In the genomic region with DNA sequence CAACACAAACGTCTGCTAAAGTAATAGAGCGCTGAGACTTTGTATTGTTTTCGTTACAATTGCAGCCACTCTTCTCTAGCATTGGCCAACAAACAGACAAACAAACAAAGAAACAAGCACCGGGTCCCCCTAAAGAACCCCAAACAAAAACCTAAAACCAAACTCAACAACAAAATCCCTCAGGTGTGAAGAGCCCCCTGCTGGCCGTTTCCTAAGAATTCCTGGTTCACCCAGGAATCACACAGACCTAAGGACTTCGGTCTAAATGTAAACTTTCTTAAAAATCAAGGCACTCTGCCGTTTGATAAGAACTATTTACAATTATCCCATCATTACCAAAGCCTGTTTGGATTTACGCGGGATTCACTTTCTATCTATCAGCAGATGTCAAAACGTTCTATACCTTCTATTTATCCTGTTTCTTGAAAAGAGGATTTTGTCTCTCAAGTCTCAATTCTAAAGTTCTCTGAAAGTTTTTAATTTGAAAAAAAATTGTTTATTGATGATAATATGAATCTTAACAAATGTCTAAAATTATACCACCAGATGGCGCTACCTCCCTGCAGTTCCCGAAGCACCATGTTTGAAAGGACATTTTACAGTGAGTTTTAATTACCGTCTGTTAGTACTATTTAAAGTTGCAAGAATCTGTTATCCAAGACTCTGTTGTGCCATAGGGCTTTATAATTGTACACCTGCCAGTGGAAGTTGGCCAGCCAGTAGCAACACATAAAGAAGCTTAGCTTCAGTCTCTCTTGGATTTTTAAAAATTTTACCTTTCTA, we compare ENCODE assay signal across 9 mouse cellular contexts. TPM values are rescaled to one million over a fixed set of nuclear protein-coding genes. Genes with fewer than 3 reads are reported as not detected.
A peak's percentile ranks its signal among the peaks of the same experiment; 100 is the strongest.
DNase-seq lines count a peak whose midpoint lies in the region; ATAC-seq and TF ChIP-seq lines count a peak whose summit lies in the region.
"Had no signal": no experiment of that assay in that cellular context is flagged by ENCODE, and none has a peak within 500 bp of the region (broad histone marks: within the 10 kb centered on the region; RNA-seq: fewer than 3 reads in every experiment).

No protein-coding gene starts in this region.

- no peaks in the 10 kb centered on the region for H3K9me3 ChIP-seq in hindbrain, embryonic 16.5 days (ENCODE audit: control insufficient read depth, low read length)
- H3K9me3 ChIP-seq in limb, embryonic 10.5 days (replicated peaks): no peaks in the 10 kb centered on the region
- H3K9me3 ChIP-seq: limb, embryonic 15.5 days had no signal

- peak; percentile 3 for DNase-seq in cerebellum, adult 11 months
- peak; percentile 18 for DNase-seq in thymus, postnatal 0 days (ENCODE audit: low spot score)
- DNase-seq in thymus, adult 2 months: no peak
- DNase-seq in embryo, embryonic 11 days: peak; percentile 43
- DNase-seq in limb, embryonic 10.5 days (ENCODE audit: low spot score): peak; percentile 34
- peak; percentile 66 for DNase-seq in testis, postnatal 10 days (ENCODE audit: low spot score)

- no peak overlapping the region for H3K27ac ChIP-seq in thymus, adult 2 months (ENCODE audit: control insufficient read depth, insufficient read depth, low read length)
- no peak overlapping the region for H3K27ac ChIP-seq in hindbrain, embryonic 16.5 days (ENCODE audit: low read depth, low read length)
- no peak overlapping the region for H3K27ac ChIP-seq in limb, embryonic 10.5 days
- H3K27ac ChIP-seq: limb, embryonic 15.5 days had no signal

- H3K4me1 ChIP-seq in thymus, adult 2 months (replicated peaks; ENCODE audit: control insufficient read depth, insufficient read depth, low read length): no peaks in the 10 kb centered on the region
- H3K4me1 ChIP-seq in hindbrain, embryonic 16.5 days (ENCODE audit: control insufficient read depth, insufficient read depth, low read depth, low read length): no peaks in the 10 kb centered on the region
- no peaks in the 10 kb centered on the region for H3K4me1 ChIP-seq in limb, embryonic 10.5 days
- H3K4me1 ChIP-seq: limb, embryonic 15.5 days had no signal

- WGBS in thymus, adult 2 months: 35% methylated on average over 13 of the region's 13 CpGs
- 33% methylated on average over 13 of the region's 13 CpGs for WGBS in hindbrain, embryonic 16.5 days
- WGBS in limb, embryonic 10.5 days: 39% methylated on average over 13 of the region's 13 CpGs

- H3K4me3 ChIP-seq in thymus, adult 2 months (ENCODE audit: control insufficient read depth, insufficient read depth, low read length): no peak overlapping the region
- H3K4me3 ChIP-seq in hindbrain, embryonic 16.5 days (ENCODE audit: low read length): no peak overlapping the region
- H3K4me3 ChIP-seq in limb, embryonic 10.5 days: no peak overlapping the region
- H3K4me3 ChIP-seq: limb, embryonic 15.5 days had no signal

- H3K36me3 ChIP-seq in thymus, adult 2 months (ENCODE audit: control insufficient read depth, insufficient read depth, low read length): no peaks in the 10 kb centered on the region
- no peaks in the 10 kb centered on the region for H3K36me3 ChIP-seq in hindbrain, embryonic 16.5 days (ENCODE audit: control insufficient read depth, insufficient read depth, low read length)
- H3K36me3 ChIP-seq in limb, embryonic 10.5 days: no peaks in the 10 kb centered on the region
- H3K36me3 ChIP-seq: limb, embryonic 15.5 days had no signal

- ATAC-seq in cerebellum, adult (ENCODE audit: insufficient number of reproducible peaks, low FRiP score, low TSS enrichment): no peak
- ATAC-seq in hindbrain, embryonic 16.5 days: peak; percentile 54; the same call in 1 of the 2 replicates

- H3K9ac ChIP-seq in hindbrain, embryonic 16.5 days (ENCODE audit: low read depth, low read length): no peak overlapping the region
- H3K9ac ChIP-seq: limb, embryonic 15.5 days had no signal

- TF ChIP-seq POLR2A in thymus, adult 2 months (IDR thresholded peaks at IDR 0.05; ENCODE audit: control insufficient read depth, extremely low read depth, insufficient read depth, low read length, poor library complexity): no peak

- H3K27me3 ChIP-seq in thymus, adult 2 months (ENCODE audit: control insufficient read depth, insufficient read depth, low read length): no peaks in the 10 kb centered on the region
- H3K27me3 ChIP-seq in hindbrain, embryonic 16.5 days (replicated peaks; ENCODE audit: control insufficient read depth, insufficient read depth, low read length): 0 out of 2 replicates have a peak, but pooled peaks cover 2% of the 10 kb centered on the region
- H3K27me3 ChIP-seq in limb, embryonic 10.5 days (ENCODE audit: low read depth, poor library complexity, severe bottlenecking): no peaks in the 10 kb centered on the region
- H3K27me3 ChIP-seq: limb, embryonic 15.5 days had no signal

- TF ChIP-seq CTCF in thymus, adult 2 months (IDR thresholded peaks at IDR 0.05; ENCODE audit: borderline replicate concordance, control insufficient read depth, extremely low read depth, insufficient read depth, low read length, poor library complexity): no peak

- no peak overlapping the region for H3K4me2 ChIP-seq in hindbrain, embryonic 16.5 days (ENCODE audit: low read length)
- H3K4me2 ChIP-seq: limb, embryonic 15.5 days had no signal

RNA-seq across cellular contexts. Expression of a gene that starts 11.5 kb away (rescaled TPM):
- not detected in 2 replicates for polyA plus RNA-seq in thymus, postnatal 0 days (2015; fragmentation: Nextera tagmentation; extraction: Ambion mirVana)
- polyA plus RNA-seq in thymus, adult 2 months (2012; rRNA removed): not detected in 2 replicates
- polyA plus RNA-seq in hindbrain, embryonic 16.5 days (2015; fragmentation: Nextera tagmentation; extraction: Ambion mirVana): not detected in 2 replicates
- not detected in 2 replicates for polyA plus RNA-seq in limb, embryonic 10.5 days (2016; fragmentation: Nextera tagmentation; extraction: Ambion mirVana)
- polyA plus RNA-seq: limb, embryonic 15.5 days had no signal

RNA-seq across cellular contexts. Expression of a gene that starts 26.6 kb away (rescaled TPM):
- polyA plus RNA-seq in thymus, postnatal 0 days (2015; fragmentation: Nextera tagmentation; extraction: Ambion mirVana): not detected in 2 replicates
- polyA plus RNA-seq in thymus, adult 2 months (2012; rRNA removed): not detected in 2 replicates
- not detected in 2 replicates for polyA plus RNA-seq in hindbrain, embryonic 16.5 days (2015; fragmentation: Nextera tagmentation; extraction: Ambion mirVana)
- not detected in 2 replicates for polyA plus RNA-seq in limb, embryonic 10.5 days (2016; fragmentation: Nextera tagmentation; extraction: Ambion mirVana)

RNA-seq across cellular contexts. Expression of a gene that starts 56.7 kb away (rescaled TPM):
- 41.3 and 50.7 TPM in 2 replicates for polyA plus RNA-seq in thymus, postnatal 0 days (2015; fragmentation: Nextera tagmentation; extraction: Ambion mirVana)
- 46.3 and 87.3 TPM in 2 replicates for polyA plus RNA-seq in thymus, adult 2 months (2012; rRNA removed)
- polyA plus RNA-seq in hindbrain, embryonic 16.5 days (2015; fragmentation: Nextera tagmentation; extraction: Ambion mirVana): 52.2 and 61.3 TPM in 2 replicates
- 58.4 and 59.0 TPM in 2 replicates for polyA plus RNA-seq in limb, embryonic 10.5 days (2016; fragmentation: Nextera tagmentation; extraction: Ambion mirVana)
